Mouse (Mus musculus): Measurements from ENCODE around the gene Abca7.
"Not testable (repeated sequence)": the region's sequence is repeated elsewhere in the genome, so short reads cannot be mapped to it uniquely, and the experiment has no call there.

The Abca7 gene

DNA sequence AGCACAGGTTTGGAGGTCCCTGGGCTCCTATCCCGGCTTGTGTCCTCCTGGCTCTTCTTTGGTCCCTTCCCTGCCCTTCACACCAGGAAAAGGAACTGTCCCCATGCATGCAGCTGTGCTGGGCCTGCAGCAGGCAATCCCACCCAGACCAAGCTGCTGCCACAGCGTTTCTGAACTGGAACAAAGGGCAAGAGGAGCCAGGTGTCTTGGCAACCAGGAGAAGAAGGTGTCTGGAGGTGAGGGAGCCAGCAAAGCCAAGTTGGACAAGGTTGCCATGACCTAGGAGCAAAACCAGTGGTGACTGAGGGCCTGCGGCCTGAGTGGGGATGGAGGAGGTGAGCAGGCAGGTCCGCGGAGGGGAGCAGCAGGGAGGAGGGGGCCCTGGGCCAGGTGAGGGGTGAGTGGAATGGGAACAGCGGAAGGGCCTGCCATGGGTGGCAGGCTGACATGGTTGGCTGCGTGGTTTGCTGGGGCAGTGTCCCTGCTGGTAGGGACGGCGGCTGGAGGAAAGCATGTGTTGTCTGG lies 50.8 kb downstream of the Abca7 start, which contains the start of gene Gpx4:
Gene Gpx4 (plus strand): TSS at position 126 of the 525 bp plus-strand sequence.
- DNase-seq (ENCODE audit: low spot score) = no peak

DNA sequence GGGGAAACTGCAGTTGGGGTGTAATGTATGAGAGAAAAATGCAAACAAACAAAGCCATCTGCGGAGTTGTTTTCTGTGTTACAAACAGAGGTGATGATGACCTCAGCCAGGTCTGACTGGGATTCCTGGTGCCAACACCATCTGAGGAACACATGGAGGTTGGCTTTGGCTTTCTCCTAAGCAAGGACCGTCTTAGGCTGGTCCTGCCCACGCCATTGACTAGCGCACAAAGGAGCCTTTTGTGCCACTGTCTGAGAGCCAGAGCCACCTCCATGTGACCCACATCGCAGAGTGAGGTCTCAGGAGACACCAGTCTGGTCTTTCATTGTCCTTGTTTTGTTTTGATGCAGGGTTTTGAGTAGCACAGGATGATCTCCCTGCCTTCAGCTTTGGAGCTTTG lies 52.1 kb downstream of the Abca7 start:
- DNase-seq (ENCODE audit: low spot score) = no peak

DNA sequence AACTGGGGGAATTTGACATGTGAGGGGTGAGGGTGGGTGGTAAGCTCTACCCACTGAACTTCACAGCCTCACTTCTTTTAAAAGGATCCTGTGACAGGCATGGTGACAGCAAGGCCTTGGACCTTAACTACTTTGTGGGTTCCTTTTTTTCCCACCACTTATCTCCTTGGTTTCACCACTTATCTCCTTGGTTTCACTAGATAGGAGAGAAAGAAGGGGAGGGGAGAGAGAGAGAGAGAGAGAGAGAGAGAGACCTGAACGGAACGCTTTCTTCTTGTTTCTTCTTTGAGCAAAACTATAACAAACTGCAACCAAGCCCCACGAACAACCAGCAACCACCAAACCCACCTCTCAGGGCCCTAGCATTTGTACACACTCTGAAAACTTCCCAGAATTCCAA lies 52.5 kb downstream of the Abca7 start:
- no peak for DNase-seq (ENCODE audit: low spot score)

DNA sequence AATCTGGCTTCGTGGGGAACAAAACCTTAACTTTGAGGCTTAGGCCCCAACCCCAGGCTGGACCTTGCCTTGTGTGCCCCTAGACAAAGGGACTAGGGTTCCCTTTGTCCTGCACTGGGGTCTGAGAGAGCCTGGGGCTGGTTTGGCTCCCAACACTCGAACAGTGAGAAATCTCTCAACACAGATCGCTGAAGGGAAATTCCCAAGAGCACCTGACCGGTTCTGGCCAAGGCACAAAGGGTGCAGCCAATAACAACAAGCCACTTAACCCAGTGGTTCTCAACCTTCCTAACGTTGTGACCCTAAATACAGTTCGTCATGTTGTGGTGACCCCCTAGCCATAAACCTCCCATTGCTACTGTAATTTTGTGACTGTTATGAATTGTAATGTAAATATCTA lies 54.0 kb downstream of the Abca7 start:
- DNase-seq (ENCODE audit: low spot score) = no peak

DNA sequence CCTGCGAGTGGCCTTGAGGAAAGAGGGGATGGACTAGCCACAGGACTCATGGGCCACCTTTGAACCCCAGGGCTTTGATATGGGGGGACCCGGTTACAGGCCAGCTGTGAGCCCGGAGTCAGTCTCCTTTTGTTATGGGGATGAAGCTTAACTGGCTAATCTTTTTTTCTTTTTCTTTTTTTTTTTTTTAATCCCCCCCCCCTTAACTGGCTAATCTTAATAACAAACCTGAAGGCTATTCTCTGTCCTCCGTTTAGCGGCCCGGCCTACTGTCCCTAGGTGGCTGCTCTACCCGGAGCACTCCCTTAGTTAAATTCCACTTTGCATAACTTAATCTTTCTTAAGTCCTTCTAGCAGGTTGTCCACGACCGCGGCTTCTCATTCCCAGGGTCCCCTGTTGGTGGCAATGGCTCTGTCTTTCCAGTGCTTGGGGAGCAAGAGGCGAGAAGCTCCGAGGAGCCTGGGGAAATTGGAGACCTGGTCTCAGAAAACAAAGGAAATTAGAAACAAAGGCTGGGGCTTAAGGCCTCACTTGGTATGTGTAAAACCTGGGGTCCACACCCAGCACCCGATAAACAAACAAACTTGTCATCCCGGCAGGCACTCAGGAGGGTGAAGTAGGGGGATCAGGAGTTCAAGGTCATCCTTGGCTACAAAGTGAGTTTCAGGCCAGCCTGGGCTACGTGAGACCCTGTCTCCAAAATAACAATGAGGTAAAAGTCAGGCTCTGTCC lies 54.8 kb downstream of the Abca7 start:
- DNase-seq (ENCODE audit: low spot score) = no peak

DNA sequence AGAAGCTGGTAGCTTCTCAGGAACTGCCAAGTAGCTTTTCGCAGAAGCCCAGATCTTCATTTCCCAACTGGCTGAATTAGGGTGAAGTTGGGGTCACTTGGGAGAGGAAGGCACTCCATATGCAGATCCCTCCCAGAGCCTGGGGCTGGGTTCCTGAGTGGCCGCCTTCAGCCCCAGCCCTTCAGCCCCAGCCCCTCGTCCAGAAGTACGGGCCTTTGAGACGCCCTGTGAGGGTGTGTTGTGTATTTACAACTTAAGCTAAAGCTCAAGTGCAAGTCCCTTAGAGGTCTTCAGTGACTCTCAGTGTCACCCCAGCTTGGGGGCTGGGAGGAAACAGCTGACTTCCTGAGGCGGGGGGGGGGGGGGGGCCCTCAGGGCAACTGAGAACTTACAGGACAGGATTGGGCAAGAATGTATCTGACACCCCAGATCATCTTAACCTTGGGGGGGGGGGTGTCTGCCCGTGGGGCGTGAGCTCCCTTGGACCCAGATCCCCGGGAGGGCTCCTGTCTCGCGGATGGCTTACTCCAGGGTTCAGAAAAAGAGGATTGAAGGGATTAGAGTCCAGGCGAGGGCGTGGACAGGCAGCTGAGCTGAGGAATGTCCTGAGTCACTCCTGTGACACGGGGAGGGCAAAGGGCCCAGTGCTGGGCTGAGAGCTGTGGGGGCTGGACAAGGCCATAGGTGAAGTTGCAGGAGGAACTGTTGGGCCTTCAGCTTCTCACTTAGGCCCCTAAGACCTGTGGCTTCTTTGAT lies 55.5 kb downstream of the Abca7 start:
- peak; percentile 55 for DNase-seq (ENCODE audit: low spot score)

DNA sequence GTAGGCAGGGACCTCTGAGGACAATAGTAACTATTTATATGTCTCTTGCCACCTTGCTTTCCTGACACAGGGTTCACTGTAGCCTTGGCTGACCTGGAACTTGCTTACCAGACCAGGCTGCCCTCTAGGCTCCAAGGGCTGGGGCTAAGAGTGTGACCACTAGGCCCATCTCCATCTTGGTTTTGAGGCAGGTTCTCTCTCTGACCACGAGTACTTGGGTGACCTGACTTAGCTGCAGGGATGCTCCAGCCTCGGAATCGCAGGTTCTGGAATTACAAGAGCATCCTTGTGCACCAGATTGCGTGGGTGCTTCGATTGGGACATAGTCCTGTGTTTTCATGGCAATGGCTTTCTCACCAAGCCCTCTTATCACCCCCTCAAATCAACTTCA lies 56.1 kb downstream of the Abca7 start:
- no peak for DNase-seq (ENCODE audit: low spot score)

DNA sequence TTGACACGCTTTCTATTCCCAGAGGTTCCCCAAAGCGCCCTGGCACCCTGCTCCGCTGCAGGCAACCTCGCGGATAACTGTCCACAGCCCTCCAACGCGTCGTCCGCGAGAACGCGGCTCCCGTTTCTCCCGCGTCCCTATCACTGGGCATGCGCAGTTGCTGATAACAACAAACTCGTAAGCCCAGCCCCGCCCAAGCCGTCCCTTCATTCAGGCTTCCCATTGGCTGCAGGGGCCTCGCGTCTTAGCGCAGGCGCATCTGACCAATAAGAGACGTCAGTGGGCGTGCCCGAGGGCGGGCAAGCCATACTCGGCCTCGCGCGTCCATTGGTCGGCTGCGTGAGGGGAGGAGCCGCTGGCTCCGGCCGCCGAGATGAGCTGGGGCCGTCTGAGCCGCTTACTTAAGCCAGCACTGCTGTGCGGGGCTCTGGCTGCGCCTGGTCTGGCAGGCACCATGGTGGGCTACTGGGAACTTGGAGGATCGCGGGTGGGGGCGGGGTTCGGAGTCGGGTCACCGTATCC lies 57.0 kb downstream of the Abca7 start:
- DNase-seq (ENCODE audit: low spot score) = peak; percentile 98

DNA sequence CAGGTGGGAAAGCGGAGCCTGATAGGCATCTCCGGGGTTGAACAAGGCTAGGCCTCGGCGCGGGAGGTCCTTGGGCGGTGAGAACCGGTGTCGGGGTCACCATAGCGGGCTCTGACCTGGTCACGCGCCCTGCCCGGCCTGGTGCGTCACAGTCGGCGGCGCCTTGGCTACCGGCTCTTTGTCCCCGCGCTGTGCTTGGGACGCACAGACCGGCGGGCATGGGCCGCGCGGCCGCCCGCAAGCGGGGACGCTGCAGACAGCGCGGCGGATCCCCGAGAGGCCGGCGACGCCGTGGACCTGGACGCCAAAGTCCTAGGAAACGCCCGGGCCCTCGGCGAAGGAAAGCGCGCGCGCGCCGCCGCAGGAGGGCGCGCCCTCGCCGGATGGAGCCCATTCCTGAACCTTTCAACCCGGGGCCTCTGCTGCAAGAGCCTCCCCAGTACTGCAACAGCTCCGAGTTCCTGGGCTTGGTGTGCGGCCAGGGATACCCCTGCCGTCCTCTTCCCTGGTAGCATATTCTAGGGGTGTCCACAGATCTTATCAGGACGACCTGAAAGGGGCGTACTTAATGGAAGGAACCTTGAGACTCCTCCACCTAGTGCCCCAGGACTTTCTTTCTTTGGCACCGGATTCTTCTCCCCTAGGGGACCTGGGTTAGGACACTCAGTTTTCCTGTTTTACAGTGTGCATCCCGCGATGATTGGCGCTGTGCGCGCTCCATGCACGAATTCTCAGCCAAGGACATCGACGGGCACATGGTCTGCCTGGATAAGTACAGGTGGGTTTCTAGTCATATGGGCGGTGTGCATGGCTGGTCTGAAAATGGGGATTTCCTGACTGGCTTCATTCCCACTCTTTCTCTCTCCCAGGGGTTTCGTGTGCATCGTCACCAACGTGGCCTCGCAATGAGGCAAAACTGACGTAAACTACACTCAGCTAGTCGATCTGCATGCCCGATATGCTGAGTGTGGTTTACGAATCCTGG lies 57.8 kb downstream of the Abca7 start:
- peak; percentile 58 for DNase-seq (ENCODE audit: low spot score)

DNA sequence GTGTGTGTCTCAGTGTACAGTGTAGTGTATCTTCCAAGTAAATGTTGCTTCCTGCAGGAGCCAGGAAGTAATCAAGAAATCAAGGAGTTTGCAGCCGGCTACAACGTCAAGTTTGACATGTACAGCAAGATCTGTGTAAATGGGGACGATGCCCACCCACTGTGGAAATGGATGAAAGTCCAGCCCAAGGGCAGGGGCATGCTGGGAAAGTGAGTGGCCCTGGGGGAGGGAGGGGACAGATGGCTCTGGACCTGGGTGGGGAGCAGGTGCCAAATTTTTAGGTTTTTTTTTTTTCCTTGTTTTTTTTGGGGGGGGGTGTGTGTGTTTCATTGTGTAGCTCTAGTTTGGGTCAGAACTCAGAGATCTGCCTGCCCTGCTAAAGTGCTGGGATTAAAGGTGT lies 58.6 kb downstream of the Abca7 start:
- DNase-seq (ENCODE audit: low spot score) = not testable (repeated sequence)

DNA sequence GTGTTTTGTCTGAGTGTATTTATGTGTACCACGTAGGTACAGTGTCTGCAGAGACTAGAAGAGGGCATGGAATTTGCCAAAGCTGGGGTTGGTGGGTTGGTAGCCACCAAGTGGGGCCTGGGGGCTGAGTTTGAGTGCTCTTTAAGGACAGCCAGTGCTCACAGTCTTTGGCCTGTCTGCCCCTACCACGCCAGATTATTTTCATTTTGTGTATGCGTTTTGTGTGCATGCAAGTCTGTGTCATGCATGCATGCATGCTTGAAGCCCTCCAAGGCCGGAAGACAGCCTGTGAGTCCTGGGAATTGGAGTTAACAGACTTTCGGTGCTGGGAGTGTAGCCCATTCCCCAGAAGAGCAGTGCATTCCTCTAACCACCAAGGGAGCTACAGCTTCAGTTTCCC lies 59.1 kb downstream of the Abca7 start:
- DNase-seq (ENCODE audit: low spot score) = no peak

DNA sequence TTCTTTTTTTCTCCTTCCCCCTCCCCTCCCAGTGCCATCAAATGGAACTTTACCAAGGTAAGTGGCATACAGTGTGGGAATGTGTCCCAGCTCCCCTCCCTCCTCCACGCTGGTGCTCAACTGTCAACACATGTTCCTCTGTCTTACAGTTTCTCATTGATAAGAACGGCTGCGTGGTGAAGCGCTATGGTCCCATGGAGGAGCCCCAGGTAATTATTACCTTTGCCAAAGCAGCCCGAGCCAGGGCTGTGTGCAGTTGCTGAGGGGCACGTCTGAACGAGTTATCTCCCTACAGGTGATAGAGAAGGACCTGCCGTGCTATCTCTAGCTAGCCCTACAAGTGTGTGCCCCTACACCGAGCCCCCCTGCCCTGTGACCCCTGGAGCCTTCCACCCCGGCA lies 59.6 kb downstream of the Abca7 start:
- no peak for DNase-seq (ENCODE audit: low spot score)

DNA sequence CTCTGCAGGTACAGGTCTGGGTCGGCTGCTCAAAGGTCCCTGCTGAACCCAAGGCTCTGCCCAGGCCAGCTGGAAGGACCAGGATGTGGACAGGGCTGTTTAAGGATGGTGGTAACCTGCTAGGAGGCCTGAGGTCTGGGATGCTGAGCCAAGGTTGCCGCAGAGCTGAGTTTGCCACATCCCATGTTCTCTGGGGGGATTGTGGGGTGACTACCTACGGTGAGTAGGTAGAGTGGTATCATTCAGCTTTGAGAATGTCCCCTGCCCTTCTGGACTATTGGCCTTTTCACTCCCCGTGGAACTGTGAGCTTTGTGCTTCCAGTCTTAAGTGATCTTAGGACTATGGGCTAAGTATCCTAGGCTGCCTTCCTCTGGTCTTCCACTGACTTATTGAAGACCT lies 60.2 kb downstream of the Abca7 start:
- no peak for DNase-seq (ENCODE audit: low spot score)

DNA sequence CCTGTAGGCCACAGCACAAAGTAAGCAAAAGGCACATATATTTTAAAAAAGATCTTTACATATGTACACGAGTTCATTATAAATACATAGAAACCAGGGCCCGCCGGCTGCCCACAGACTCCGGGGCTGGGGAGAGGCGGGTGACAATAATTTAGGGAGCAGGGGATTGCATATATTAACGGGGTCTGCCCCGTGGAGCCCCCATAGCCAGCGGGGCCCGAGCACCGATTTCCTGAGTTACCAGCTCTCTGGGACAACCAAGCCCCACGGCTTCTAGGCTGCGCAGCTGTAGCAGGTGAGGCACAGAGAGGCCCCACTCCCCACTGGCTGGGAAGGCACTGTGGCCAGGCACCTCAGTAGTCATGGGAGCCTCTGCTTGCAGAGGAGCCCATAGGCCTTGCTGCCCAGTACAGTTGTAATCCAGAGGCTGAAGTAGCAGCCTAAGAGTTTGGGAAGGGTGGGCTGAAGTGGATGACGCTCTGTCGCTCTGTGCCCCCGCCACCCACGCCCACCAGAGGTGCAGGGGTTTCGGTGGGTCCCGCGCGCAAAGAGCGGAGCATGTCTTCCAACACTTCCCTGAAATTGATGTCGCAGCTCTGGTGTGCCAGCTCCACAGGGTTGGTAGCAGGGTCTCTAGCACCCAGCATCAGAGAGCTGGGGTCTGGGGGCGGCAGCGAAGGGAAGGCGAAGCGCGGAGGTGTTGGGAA lies 60.8 kb downstream of the Abca7 start:
- no peak for DNase-seq (ENCODE audit: low spot score)

DNA sequence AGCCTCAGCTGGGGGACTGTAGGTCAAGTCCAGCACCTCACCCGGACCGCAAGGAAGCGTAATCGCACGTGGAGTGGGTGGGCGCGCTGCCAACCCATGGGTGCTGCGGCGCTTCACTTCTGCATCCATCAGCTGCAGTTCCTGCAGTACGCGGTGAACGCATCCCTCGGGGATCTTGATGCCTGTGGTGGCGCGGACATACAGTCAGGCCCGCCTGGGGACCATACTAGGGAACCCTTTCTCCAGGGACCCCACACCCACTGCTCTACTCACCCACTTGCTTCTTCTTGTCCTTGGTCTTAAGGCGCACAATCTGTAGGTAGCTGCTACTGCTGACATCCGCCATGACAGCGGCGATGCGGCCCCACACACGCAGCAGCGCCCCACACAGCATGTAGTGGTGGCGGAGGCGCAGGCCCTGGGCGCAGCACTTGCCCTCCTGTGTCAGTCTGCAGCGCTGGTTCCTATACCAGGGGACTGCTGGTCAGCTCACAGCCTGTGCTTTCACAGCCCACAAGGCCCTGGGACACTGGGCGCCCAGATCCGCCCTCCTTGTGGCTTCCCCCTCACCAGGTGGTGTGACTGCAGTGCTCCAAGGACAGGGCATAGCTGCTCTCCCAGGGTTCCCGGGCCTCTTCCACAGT lies 61.5 kb downstream of the Abca7 start:
- no peak for DNase-seq (ENCODE audit: low spot score)

DNA sequence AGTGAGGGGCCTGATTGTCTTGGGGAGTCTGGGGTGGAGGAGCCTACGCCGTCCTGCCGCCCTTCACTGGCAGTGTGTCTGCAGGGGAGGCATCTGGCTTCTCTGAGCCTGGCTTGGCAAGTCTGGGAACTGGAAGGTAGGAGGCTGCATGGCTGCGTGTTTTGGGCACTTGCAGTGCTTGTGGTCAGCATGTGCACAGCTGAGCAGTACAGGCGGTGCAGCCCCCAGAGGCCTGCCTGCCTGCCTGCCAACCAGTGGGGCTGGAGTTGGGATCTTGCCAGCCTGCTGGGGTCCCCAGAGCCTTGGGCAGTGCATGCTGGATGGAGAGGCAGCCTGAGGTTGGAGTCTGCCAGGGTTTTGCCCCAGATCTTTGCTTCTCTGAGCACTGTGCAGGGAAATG lies 66.8 kb downstream of the Abca7 start:
- DNase-seq (ENCODE audit: low spot score) = no peak

DNA sequence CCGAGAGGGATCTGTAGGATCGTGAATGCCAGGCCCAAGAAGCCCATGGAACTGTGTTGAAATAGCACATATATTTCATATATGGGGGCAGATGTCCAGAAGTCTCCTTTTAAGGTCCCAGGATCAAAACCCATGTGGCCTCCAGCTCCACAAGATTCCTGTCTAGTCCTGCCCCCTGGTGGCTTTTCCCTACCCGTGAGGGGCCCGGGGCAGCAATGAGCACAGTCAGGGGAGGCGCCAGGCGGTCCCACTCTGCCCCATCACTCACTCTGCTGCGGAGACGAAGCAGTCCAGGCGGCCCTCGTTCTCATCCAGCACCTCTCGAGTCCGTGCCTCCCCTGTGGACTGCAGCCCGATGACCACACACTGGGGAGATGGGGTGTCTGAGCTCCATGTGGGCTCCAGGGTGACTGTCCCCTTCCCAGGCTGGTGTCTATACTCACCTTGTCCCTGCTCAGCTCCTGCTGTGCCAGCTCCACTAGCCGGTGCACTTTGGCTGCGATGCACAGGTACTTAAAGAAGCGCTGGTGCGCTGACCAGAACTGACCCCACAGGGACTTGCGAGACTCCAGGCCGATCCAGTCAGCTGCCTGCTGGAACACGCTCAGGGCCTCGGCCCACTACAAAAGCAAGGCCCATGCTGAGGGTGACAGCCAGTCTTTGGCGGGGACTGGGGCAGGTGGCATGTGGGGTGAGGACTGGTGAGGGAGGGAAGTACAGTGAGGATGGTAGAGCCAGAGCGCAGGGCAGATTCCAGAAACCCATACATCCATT lies 67.8 kb downstream of the Abca7 start:
- no peak for DNase-seq (ENCODE audit: low spot score)

Measured in urinary bladder, postnatal 25 days (tissue).